In the genomic region with DNA sequence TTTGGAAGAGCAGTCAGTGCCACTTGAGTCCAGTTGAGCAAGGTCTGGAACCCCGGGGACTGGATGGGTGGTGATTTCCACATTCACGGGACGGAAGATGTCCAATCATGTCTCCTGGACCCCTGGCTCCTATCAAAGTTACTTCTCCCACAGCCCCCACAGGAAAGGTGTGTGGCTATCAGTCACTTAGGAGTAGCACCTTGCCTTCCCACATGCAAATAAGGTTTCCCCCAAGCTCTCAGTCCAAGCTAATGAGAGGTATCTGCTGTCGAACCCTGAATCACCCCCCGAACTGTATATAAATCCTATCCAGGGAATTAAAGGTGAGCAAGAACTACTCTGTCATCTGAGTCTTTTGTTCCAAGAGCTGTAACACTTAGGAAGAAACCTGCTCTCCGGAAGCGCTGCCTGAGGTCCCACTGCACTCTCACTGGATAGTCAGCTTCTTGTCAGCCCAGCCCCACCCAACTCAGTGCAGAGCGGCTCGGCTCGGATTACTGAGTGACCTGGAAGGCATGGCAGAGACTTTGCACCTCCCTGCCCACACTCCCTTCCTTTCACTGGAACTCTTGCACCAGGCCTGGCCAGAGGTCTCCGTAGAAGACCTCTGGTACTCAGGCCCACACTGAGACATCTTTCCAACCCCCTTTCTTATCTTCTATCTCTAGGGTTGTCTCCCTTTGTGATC, we compare ENCODE assay signal across 11 mouse cellular contexts. TPM values are rescaled to one million over a fixed set of nuclear protein-coding genes. Genes with fewer than 3 reads are reported as not detected.
DNase-seq lines count a peak whose midpoint lies in the region; ATAC-seq and TF ChIP-seq lines count a peak whose summit lies in the region.
"Had no signal": no experiment of that assay in that cellular context is flagged by ENCODE, and none has a peak within 500 bp of the region (broad histone marks: within the 10 kb centered on the region; RNA-seq: fewer than 3 reads in every experiment).

No protein-coding gene starts in this region.

- peak; percentile 6 for DNase-seq in lung, postnatal 0 days (ENCODE audit: low spot score)
- no peak for DNase-seq in lung, adult 2 months
- peak; percentile 8 for DNase-seq in forelimb bud, embryonic 11.5 days (ENCODE audit: low read depth, low spot score)
- DNase-seq in kidney, postnatal 25 days, result peak; percentile 14 to 45
- no peak for DNase-seq in cerebellum, postnatal 4 days (ENCODE audit: low spot score in 2 of 2)
- DNase-seq in adrenal gland, adult 18-20 months (ENCODE audit: low spot score in 2 of 2), result no peak
- DNase-seq in spleen, adult 12 weeks (ENCODE audit: low spot score), result no peak
- DNase-seq: adrenal gland, postnatal 10 days had no signal

- no peak for ATAC-seq in lung, postnatal 0 days
- ATAC-seq: Patski had no signal

- 48% methylated on average over 11 of the region's 11 CpGs for WGBS in lung, postnatal 0 days
- 56% methylated on average over 11 of the region's 11 CpGs for WGBS in lung, adult 2 months

- no peak overlapping the region for H3K27ac ChIP-seq in lung, postnatal 0 days (ENCODE audit: low read length)
- H3K27ac ChIP-seq: layer of hippocampus, adult 2 months; neural tube, embryonic 15.5 days had no signal

- TF ChIP-seq POLR2A in lung, adult 2 months (IDR thresholded peaks at IDR 0.05; ENCODE audit: borderline replicate concordance, extremely low read depth, low read depth, low read length), result no peak

- no peaks in the 10 kb centered on the region for H3K27me3 ChIP-seq in lung, postnatal 0 days (replicated peaks; ENCODE audit: insufficient read depth, low read length)
- H3K27me3 ChIP-seq: neural tube, embryonic 15.5 days had no signal

- no peaks in the 10 kb centered on the region for H3K4me1 ChIP-seq in lung, postnatal 0 days (ENCODE audit: insufficient read depth, low read depth, low read length)
- no peaks in the 10 kb centered on the region for H3K4me1 ChIP-seq in lung, adult 2 months (ENCODE audit: control insufficient read depth, insufficient read depth, low read length)
- H3K4me1 ChIP-seq: neural tube, embryonic 15.5 days had no signal

- H3K36me3 ChIP-seq in lung, postnatal 0 days (ENCODE audit: insufficient read depth, low read length), result no peaks in the 10 kb centered on the region
- H3K36me3 ChIP-seq: neural tube, embryonic 15.5 days had no signal

- H3K9me3 ChIP-seq in lung, postnatal 0 days (ENCODE audit: low read length), result no peaks in the 10 kb centered on the region
- H3K9me3 ChIP-seq: neural tube, embryonic 15.5 days had no signal

- TF ChIP-seq CTCF in lung, postnatal 0 days (IDR thresholded peaks at IDR 0.05), result no peak
- no peak for TF ChIP-seq CTCF in lung, adult 2 months (IDR thresholded peaks at IDR 0.05; ENCODE audit: insufficient read depth, low read length)

- no peak overlapping the region for H3K4me3 ChIP-seq in lung, postnatal 0 days (ENCODE audit: low read depth, low read length)
- H3K4me3 ChIP-seq in lung, adult 2 months (replicated peaks; ENCODE audit: extremely low read depth, low read depth, low read length), result no peak overlapping the region
- H3K4me3 ChIP-seq: layer of hippocampus, adult 2 months; neural tube, embryonic 15.5 days had no signal

- no peak overlapping the region for H3K9ac ChIP-seq in lung, postnatal 0 days (replicated peaks; ENCODE audit: low read depth)
- H3K9ac ChIP-seq: neural tube, embryonic 15.5 days had no signal

- TF ChIP-seq EP300 in lung, postnatal 0 days (IDR thresholded peaks at IDR 0.05), result no peak

- H3K4me2 ChIP-seq in lung, postnatal 0 days (replicated peaks; ENCODE audit: low read depth, low read length), result no peak overlapping the region
- H3K4me2 ChIP-seq: neural tube, embryonic 15.5 days had no signal

RNA-seq across cellular contexts. Expression of gene Endod1, which starts 52.1 kb away (rescaled TPM):
- 14.4 and 16.6 TPM in 2 replicates for polyA plus RNA-seq in lung, postnatal 0 days (2015; fragmentation: Nextera tagmentation; extraction: Ambion mirVana)
- polyA plus RNA-seq in lung, adult 2 months (2012; rRNA removed), result 92.8 and 108 TPM in 2 replicates
- total RNA-seq in adrenal gland, adult 18-20 months (2021), result 10 to 100 TPM; 16.1 to 18.5 TPM

Comparison
In these comparisons a context has a peak if more than half of its experiments do, and no peak if none do; other contexts are left out.
1. DNase-seq: peak in lung, postnatal 0 days (single experiment), forelimb bud, embryonic 11.5 days (single experiment) and kidney, postnatal 25 days (2 of 2); none in lung, adult 2 months (single experiment), cerebellum, postnatal 4 days (0 of 2), adrenal gland, adult 18-20 months (0 of 2) and spleen, adult 12 weeks (single experiment).